Mouse (Mus musculus) heart, adult 2 months (tissue): ENCODE results near the gene Rab11b. TPM values are rescaled to one million over a fixed set of nuclear protein-coding genes. Genes with fewer than 3 reads are reported as not detected.

Experiments
- DNase-seq, 2 experiments: peaks; one replicate each; pipeline ENCODE4 v3.0.0; 2021
- H3K27ac ChIP-seq: fragments of 200-600 bp; 2 replicates; pipeline ENCODE4 v1.8.1; 2022
- H3K27me3 ChIP-seq: fragments of 200-500 bp; 2 replicates; pipeline ENCODE4 v1.6.1; 2012; ENCODE audit warnings: mild to moderate bottlenecking, low read length, inconsistent platforms, mixed read lengths; ENCODE audit not compliant: control insufficient read depth, insufficient read depth
- H3K36me3 ChIP-seq: fragments of 200-500 bp; 2 replicates; pipeline ENCODE4 v1.6.1; 2012; ENCODE audit warnings: low read length, inconsistent platforms; ENCODE audit not compliant: control insufficient read depth, insufficient read depth
- H3K4me1 ChIP-seq: fragments of 200-500 bp; 2 replicates; pipeline ENCODE4 v1.6.1; 2011; ENCODE audit warnings: low read length; ENCODE audit not compliant: control insufficient read depth, insufficient read depth
- H3K4me3 ChIP-seq: fragments of 200-600 bp; 2 replicates; pipeline ENCODE4 v1.8.1; 2022
- H3K79me2 ChIP-seq: fragments of 200-500 bp; replicated peaks from 2 replicates; pipeline ENCODE4 v1.6.1; 2012; ENCODE audit warnings: mild to moderate bottlenecking, inconsistent platforms, low read length, moderate library complexity, mixed read lengths; ENCODE audit not compliant: control insufficient read depth, insufficient read depth
- H3K9ac ChIP-seq: fragments of 200-500 bp; 2 replicates; pipeline ENCODE4 v1.6.1; 2012; ENCODE audit warnings: low read depth, mild to moderate bottlenecking, control low read depth, inconsistent platforms, low read length, mixed read lengths
- CTCF ChIP-seq: fragments of 200-600 bp; IDR thresholded peaks from 2 replicates; pipeline ENCODE4 v1.8.1; 2022; ENCODE audit warnings: antibody characterized with exemption, mild to moderate bottlenecking, moderate library complexity
- EP300 ChIP-seq: fragments of 200-500 bp; IDR thresholded peaks from 2 replicates; pipeline ENCODE4 v1.6.1; 2011; ENCODE audit warnings: low read depth, low read length, control low read depth; ENCODE audit not compliant: insufficient read depth
- POLR2A ChIP-seq: fragments of 200-500 bp; IDR thresholded peaks from 2 replicates; pipeline ENCODE4 v1.6.1; 2011; ENCODE audit warnings: mild to moderate bottlenecking, low read depth, low read length, control low read depth; ENCODE audit not compliant: insufficient read depth
- WGBS: fragments of 180-500 bp; shearing (Covaris S2); methylation state at CpG from one replicate; pipeline ENCODE4 v1.1.7; 2018; 5-methylcytosine and 5-hydroxymethylcytosine counted together
- intact Hi-C: fragments of 180-260 bp; cut with DNase I; formaldehyde crosslinking; loops from one replicate; pipeline ENCODE4 v1.15.1; 2025
- long read RNA-seq: library from polyadenylated mRNA; stranded (forward); transcript quantifications from one replicate; pipeline ENCODE4 v2.0.0, GENCODE M21; 2021
- polyA plus RNA-seq: library from polyadenylated mRNA; depleted of rRNA; stranded (reverse); fragments of >200 nt; gene quantifications from 2 replicates; pipeline ENCODE4 v1.2.3, GENCODE M21; 2012; rRNA removed
- total RNA-seq, 2 experiments: library from RNA; stranded (reverse); gene quantifications; 2 replicates each; pipeline ENCODE4 v1.2.3; 2021

The Rab11b gene
- 100 to 1,000 TPM; 238 to 272 TPM for total RNA-seq
- polyA plus RNA-seq, result 388 and 477 TPM in 2 replicates
- long read RNA-seq, full-length matches to known transcripts, result 277 of 289 reads
- long read RNA-seq, partial matches to known transcripts, result 5 of 289 reads
- long read RNA-seq, other reads (novel, unspliced or antisense), result 7 of 289 reads

DNA sequence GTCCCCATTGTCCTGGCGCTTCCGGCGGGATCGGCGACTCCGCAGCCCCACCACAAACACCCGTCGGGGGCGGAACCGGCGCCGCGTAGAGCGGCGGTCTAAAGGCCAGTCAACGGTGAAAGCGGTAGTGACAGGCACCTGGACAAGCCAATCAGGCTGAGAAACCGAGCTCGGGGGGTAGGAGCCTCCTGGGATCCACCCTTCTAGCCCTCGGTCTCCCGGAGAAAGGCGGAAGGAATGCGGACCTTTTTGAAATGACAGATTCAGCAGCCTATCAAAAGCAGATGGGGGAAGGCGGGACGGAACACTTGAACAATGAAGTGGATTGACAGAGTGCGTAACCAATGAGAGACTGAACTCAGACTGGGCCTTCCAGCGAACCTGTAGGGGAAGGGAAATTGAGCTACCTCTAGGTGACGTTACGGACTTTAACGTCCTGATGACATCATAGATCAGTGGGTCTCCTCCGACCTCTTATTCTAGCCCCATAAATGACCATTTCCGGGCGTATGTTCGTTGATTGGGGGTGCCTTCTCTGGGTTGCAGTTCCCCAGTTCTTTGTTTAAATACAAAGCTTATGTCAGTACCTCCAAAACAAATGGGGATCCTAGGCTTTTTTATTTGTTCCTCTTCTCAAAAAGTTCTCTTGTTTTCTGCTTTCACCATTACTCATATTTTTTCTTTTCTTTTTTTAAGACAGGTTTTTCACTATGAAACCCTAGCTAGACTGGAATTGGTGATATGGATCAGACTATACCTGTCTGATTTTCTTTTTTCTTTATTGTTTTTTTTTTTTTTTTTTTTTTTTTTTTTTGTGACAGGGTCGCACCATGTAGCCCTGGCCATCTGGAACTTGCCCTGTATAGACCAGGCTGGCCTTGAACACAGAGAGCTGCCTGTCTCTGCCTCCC, at the start of gene Rab11b:
TSS of gene Rab11b (minus strand) at position 276 of the 911 bp plus-strand sequence.
- intact Hi-C loops, result no loop called here
- no peaks in the 10 kb centered on the region; the same call in 1 of the 2 replicates for H3K79me2 ChIP-seq
- peak within 1 kb of the TSS; percentile 95 for H3K9ac ChIP-seq
- peak; percentile 47 for TF ChIP-seq CTCF
- 0 out of 2 replicates have a peak, but pooled peaks have one; percentile 58 for TF ChIP-seq POLR2A
- 0 out of 2 replicates have a peak, but pooled peaks have one; percentile 32 for TF ChIP-seq EP300
- WGBS, result 2% methylated on average over 35 of the region's 35 CpGs
- peak; percentile 99 to 100 for DNase-seq
- peak within 1 kb of the TSS; percentile 100 for H3K27ac ChIP-seq
- peak within 1 kb of the TSS; percentile 100 for H3K4me3 ChIP-seq
- H3K4me1 ChIP-seq, result peaks cover 27% of the 10 kb centered on the region
- no peaks in the 10 kb centered on the region for H3K27me3 ChIP-seq
- peaks cover 17% of the 10 kb centered on the region for H3K36me3 ChIP-seq

DNA sequence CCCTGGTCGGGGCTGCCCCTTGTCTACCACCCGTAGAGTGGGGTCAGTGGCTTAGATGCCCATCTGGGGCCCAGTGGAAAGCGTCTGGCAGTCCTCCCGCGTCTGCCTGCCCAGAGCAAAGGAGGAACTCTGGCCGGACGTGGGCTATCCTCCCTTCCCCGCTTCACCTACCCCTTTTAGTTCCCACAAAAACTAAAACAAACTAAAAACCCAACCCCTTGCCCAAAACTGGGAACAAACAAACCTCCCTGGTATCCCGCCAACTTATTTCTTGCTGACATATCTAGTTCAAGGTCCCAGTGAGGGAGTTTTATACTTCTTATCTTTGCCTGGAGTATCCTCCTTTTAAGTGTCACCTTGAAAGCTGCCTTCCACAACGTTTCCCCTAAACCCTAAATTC, 47.9 kb upstream of the Rab11b start:
- Histone ChIP-seq H3K27me3 (no peaks in the 10 kb centered on the region), H3K27ac (no peak overlapping the region), H3K9ac (no peak overlapping the region), H3K4me3 (no peak overlapping the region), H3K36me3 (no peaks in the 10 kb centered on the region), H3K4me1 (no peaks in the 10 kb centered on the region; the same call in 1 of the 2 replicates), H3K79me2 (no peaks in the 10 kb centered on the region)
- TF ChIP-seq EP300, result no peak
- TF ChIP-seq POLR2A, result no peak
- TF ChIP-seq CTCF, result no peak
- DNase-seq, result no peak
- intact Hi-C loops, result no loop called here
- WGBS, result 38% methylated on average over 10 of the region's 10 CpGs

DNA sequence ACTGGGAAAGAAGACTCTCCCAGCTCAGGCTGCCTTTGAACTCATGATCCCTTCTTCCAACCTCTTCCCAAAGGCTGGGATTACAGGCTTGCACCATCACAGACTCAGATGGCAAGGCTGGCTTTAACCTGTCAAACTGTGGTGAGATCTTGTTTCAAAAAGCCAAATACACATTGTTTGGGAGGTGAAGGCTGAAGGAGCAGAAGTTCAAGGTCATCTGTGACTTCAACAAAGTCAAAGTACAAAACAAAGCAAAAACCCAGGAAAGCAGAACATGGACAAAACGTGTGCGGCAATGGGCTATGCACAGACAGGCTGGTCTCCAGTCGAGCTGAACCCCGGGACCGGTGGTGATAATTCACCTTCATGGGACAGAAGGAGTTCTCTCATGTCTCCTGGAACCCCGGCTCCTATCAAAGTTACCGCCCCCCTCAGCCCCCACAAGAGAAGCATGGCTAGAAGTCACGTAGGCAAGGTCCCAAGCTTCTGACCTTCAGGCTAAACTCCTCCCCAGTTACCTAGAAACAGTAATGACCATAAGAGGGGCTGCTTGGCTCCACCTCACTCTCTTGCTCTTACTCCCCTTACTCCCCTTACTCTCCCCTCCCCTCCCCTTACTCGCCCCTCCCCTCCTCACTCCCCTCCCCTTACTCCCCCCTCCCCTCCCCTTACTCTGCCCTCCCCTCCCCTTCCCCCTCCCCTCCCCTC, 47.0 kb upstream of the Rab11b start:
- H3K79me2 ChIP-seq, result no peaks in the 10 kb centered on the region
- 56% methylated on average over 8 of the region's 9 CpGs for whole genome bisulfite sequencing
- H3K27ac ChIP-seq, result no peak overlapping the region
- H3K36me3 ChIP-seq, result no peaks in the 10 kb centered on the region
- no peak overlapping the region for H3K9ac ChIP-seq
- no peaks in the 10 kb centered on the region; the same call in 1 of the 2 replicates for H3K4me1 ChIP-seq
- TF ChIP-seq EP300 (no peak), CTCF (no peak), POLR2A (no peak)
- H3K27me3 ChIP-seq, result no peaks in the 10 kb centered on the region
- intact Hi-C loops, result no loop called here
- DNase-seq, result no peak
- H3K4me3 ChIP-seq, result no peak overlapping the region

DNA sequence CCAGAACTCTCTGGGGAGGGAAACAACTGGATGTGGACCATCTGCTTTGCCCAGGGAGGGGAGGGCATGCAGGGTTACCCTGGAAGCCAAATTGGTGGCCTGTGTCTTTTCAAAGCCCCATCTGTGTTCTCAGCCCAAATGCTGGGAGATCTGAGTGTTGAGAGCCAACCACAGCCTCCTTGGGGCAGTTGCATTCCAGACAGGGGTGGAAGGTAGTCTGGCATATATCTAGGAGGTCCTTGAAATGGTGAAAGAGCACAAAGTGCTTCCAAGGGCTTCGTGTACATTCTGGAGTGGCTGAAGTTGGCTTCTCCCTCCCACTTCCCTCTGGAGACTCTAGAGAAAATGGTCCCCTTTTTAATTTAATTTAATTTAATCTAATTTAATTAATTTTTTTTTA, 44.4 kb upstream of the Rab11b start:
- Histone ChIP-seq H3K9ac (no peak overlapping the region), H3K4me3 (no peak overlapping the region), H3K36me3 (no peaks in the 10 kb centered on the region), H3K79me2 (no peaks in the 10 kb centered on the region), H3K4me1 (no peaks in the 10 kb centered on the region; the same call in 1 of the 2 replicates), H3K27me3 (no peaks in the 10 kb centered on the region), H3K27ac (no peak overlapping the region)
- no peak for TF ChIP-seq POLR2A
- no peak for TF ChIP-seq CTCF
- TF ChIP-seq EP300, result no peak
- 20% methylated on average over 1 of the region's 1 CpGs for WGBS
- intact Hi-C loops, result loop anchor here (5.0 kb wide), 1 partner anchor 367 kb away; no protein-coding TSS in a partner anchor
- DNase-seq, result no peak

DNA sequence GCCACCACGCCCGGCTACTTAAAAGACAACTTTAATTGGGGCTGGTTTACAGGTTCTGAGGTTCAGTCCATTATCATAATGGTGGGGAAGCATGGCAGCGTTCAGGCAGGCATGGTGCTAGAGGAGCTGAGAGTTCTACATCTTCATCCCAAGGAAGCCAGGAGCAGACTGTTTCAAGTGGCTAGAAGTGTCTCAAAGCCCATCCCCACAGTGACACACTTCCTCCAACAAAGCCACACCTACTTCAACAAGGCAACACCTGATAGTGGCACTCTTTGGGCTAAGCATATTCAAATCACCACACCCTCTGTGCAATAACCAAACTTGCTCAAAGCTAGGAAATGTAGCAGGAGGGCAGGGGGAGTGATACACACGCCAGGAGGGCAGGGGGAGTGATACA, 43.9 kb upstream of the Rab11b start:
- no peak overlapping the region for H3K4me3 ChIP-seq
- DNase-seq, result no peak
- H3K4me1 ChIP-seq, result no peaks in the 10 kb centered on the region; the same call in 1 of the 2 replicates
- H3K9ac ChIP-seq, result no peak overlapping the region
- H3K36me3 ChIP-seq, result no peaks in the 10 kb centered on the region
- H3K27ac ChIP-seq, result no peak overlapping the region
- H3K79me2 ChIP-seq, result no peaks in the 10 kb centered on the region
- intact Hi-C loops, result loop anchor here (5.0 kb wide), 1 partner anchor 367 kb away; no protein-coding TSS in a partner anchor
- WGBS, result 63% methylated on average over 4 of the region's 4 CpGs
- TF ChIP-seq POLR2A, result no peak
- no peak for TF ChIP-seq CTCF
- TF ChIP-seq EP300, result no peak
- no peaks in the 10 kb centered on the region for H3K27me3 ChIP-seq
